Mouse (Mus musculus) retina, postnatal 1 day (tissue): ENCODE measurements around the gene Plagl2.
A peak's percentile ranks its signal among the peaks of the same experiment; 100 is the strongest.
"Not testable (repeated sequence)": the region's sequence is repeated elsewhere in the genome, so short reads cannot be mapped to it uniquely, and the experiment has no call there.

Source experiments
- DNase-seq: peaks from one replicate; pipeline ENCODE4 v3.0.0-alpha.2; 2012

Gene Plagl2

DNA sequence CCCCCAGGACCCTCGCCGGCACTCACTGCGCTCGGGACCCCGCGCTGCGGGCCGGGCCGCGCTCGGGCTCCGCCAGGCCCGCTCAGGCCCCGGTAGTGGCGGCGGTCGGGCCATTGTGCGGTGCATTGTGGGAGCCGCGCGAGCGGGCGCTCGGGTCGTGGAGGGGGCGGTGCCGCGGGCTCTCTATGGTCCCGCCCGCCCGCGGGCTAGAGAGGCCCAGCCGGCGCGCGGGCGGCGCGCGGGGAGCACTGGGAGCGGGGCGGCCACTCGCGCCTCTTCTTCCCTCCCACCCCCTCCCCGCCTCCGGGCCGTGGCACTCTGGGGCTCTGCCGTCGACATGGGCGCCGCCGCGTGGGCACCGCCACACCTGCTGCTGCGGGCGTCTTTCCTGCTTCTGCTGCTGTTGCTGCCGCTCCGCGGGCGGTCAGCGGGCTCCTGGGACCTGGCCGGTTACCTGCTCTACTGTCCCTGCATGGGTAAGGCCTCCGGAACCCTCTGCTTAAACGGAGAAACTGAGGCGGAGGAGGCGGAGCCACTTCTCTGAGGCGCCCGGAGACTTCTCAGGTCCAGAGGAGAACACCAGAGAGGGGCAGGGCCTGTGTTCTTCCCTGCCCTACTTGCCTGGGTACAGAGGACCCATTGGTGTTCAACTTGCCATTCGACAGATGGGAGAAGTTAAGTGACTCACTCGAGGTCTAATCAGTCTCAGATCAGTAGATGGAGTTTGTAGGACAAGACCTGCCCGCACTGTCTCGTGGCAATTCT is at the start of gene Plagl2, which contains the start of gene Pofut1:
Plagl2 (minus strand) TSS at position 177 of the 765 bp plus-strand sequence.
Pofut1 (plus strand) TSS at position 284 of the 765 bp plus-strand sequence.
- DNase-seq, result peak; percentile 95

DNA sequence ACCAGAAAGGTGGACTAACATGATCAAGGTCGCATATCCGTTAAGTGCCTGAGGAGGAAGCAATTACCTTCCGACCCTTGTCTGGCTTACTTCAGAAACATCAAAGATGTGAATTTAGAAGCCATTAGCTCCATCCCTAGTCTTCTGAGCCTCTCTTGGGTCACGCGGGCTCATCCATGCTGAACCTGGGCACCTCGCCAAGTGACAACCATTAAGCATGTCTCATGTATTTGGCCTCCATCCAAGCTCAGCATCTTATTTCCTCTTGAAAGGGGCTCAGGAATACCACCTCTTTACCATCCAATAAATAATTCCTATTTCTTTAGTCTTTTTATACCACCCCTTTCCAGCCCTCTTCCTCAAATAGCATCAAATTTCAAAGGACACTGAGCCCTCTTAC is 46.6 kb upstream of the Plagl2 start:
- peak; percentile 83 for DNase-seq

DNA sequence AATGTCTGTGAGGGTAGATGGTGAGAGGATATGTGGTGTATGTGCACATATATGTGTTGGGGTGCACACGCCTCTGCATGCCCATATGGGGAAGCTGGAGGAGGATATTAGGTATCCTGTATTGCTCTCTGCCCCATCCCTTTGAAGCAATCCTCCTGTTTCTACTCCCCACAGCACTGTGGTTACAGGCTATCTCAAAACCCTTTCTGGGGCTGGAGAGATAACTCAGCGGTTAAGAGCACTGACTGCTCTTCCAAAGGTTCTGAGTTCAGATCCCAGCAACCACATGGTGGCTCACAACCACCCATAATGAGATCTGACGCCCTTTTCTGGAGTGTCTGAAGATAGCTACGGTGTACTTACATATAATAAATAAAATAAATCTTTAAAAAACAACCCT is 45.3 kb upstream of the Plagl2 start:
- DNase-seq, result no peak

DNA sequence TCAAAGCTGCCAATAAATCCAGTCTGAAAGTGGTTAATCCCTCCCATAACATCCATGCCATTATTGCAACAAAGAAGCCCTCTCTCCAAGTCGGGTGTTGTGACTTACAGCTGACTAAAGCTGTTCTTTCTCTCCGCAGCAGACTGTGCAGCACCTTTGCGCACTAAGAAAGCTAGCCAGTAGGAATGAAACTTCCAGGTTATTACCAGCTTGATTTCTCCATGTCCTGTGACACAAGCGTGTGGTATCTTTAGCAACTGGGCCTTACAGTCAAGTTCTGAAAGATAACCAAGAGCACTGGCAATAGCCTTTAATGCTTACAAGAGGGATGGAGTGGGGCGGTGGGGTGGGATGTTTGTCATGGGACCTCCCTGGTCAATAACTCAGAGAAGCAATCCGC is 42.7 kb upstream of the Plagl2 start:
- no peak for DNase-seq

DNA sequence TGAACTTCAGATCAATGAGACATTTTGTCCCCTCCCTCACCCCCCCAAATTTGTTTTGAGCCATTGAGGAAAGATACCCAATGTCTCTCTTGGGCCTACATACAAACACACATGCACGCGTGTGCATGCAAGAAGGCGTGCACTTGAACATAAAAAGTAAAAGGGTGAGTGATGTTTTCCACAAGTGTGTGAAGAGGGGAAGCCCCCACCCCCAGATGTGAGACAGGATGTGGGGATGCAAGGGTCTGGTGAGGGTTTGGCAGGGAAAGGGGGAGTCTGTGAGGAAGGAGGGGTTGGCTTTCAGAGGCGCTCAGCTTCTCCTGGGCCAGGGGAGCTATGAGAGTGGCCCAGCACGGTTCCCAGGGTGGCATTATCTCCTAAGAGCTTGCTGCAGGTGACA is 37.1 kb upstream of the Plagl2 start:
- no peak for DNase-seq

DNA sequence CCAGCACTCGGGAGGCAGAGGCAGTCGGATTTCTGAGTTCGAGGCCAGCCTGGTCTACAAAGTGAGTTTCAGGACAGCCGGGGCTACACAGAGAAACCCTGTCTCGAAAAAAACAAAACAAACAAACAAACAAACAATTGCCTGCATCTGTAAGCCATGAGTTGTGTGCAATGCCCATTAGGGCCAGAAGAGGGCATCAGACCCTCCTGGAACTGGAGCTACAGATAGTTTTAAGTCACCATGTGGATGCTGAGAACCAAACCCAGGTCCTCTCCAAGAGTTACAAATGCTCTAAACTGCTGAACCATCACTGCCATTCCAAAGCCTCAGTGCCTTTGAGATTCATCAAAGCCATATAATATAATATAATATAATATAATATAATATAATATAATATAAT is 35.6 kb upstream of the Plagl2 start:
- not testable (repeated sequence) for DNase-seq

DNA sequence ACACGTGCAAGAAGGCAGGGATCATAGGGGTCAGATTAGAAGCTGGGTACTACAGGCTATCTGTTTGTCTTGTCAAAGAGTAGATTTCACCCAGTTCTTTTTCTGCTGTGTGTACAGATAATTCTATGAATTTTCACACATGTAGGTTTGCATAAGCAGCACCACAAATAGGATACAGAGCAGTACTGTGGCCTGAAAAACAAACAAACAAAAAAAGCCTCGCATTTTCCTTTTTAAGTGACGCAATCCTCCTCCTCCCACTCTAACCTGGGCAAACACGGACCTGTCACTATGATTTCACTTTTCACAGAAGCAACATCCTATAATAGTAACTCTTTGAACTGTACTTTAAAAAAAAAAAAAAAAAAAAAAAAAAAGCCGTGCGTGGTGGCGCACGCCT is 35.2 kb upstream of the Plagl2 start:
- DNase-seq, result no peak

DNA sequence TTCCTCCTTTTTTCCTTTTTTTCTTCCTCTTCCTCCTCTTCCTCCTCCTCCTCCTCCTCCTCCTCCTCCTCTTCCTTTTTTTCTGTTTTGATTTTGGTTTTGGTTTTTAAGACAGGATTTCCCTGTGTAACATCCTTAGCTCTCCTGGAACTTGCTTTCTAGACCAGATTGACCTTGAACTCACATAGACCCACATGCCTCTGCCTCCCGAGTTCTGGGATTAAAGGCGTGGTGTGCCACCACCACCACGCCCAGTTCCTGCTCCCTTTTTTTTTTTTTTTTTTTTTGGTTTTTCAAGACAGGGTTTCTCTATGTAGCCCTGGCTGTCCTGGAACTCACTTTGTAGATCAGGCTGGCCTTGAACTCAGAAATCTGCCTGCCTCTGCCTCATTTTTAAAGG is 34.4 kb upstream of the Plagl2 start:
- not testable (repeated sequence) for DNase-seq

DNA sequence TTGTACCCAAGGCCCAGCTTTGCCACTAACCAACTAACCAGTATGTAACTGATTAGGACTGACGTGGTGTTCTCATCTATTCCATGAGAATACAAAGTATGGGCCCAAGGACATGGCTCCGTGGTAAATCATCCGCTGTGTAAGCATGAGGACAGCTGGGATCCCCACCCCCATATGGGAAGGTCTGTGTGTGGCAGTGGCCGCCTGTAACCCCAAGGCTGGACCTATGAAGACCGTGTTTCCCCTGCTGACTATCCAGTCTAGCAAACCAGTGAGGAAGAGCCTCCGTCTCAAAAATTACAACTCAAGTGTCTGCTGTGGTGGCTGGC is 33.7 kb upstream of the Plagl2 start:
- no peak for DNase-seq

DNA sequence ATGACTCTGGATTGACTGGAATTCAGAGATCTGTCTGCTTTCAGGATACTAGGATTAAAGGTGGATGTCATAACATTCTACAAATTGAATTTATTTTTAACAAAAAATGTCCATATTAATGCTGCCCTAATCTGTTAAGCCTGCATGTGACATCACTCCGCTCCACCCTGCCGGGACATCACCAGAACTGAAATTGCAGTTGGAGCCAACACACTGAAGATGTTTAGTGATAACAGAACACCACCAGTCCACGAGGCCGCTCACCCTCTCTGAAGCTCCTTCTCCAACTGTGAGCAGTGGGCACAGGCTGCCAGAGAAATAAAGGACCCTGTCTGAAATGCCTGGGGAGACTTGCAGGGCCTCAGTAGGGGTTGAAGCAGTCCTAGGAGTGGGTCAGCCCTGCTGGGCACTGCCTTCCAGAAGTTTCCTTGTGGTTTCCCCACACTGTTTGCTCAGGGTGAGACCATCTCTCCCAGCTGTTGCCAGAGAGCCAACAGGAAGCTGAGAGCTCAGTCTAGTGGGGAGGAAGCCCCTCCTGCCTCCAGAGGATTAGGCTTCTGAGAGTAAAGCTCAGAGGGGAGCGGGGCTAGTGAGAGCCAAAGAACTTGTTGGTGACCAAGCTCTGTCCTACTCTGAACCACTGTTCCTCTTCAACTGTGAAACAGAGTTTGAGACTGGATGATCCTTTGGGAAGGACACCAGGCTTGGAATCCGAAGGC is 33.1 kb upstream of the Plagl2 start:
- DNase-seq, result not testable (repeated sequence)

DNA sequence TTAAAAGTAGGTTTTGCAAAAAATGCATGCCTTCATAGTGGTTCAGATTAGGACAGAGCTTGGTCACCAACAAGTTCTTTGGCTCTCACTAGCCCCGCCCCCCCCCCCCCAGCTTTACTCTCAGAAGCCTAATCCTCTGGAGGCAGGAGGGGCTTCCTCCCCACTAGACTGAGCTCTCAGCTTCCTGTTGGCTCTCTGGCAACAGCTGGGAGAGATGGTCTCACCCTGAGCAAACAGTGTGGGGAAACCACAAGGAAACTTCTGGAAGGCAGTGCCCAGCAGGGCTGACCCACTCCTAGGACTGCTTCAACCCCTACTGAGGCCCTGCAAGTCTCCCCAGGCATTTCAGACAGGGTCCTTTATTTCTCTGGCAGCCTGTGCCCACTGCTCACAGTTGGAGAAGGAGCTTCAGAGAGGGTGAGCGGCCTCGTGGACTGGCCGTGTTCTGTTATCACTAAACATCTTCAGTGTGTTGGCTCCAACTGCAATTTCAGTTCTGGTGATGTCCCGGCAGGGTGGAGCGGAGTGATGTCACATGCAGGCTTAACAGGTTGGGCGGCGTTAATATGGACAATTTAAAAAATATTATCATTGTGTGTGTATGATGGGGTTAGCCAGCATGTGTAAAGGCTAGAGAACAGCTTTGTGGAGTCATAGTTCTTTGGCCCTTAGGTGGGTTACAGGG is 29.1 kb upstream of the Plagl2 start:
- DNase-seq, result not testable (repeated sequence)

DNA sequence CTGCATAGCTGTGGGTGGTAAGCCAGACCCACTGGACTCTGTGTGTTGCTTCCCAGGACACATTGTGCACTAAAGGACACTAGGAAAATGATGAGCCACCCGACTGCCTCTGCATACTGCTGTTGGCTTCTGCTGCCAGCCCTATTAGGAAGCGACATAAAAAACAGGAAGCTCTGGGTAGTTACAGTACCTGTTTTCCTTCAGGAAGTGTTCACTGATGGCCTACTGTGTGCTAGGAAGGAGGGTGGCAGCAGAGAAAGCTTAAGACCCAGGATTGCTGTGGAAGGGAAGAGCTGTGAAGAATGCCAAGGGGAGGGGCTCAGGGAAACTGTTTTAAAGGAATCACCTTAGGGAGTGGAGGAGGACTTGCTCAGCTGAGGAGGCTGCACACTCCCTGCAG is 26.1 kb upstream of the Plagl2 start:
- no peak for DNase-seq

DNA sequence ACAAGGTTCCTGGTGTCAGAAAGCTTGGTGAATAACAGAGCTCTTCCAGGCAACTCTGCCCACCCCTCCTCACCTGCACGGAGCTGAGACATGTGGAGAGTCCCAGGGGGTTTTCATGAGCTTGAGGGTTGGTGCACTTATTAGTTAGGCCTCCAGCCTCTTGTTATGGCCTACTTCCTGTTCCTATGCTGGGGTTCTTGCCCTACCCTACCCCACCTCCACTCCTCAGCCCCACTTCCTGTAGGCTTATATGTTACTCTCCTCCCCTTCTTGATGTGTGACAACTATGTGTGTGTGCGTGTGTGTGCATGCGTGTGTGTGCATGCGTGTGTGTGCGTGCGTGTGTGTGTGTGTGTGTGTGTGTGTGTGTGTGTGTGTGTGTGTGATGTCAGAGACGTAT is 21.8 kb upstream of the Plagl2 start:
- DNase-seq, result no peak

DNA sequence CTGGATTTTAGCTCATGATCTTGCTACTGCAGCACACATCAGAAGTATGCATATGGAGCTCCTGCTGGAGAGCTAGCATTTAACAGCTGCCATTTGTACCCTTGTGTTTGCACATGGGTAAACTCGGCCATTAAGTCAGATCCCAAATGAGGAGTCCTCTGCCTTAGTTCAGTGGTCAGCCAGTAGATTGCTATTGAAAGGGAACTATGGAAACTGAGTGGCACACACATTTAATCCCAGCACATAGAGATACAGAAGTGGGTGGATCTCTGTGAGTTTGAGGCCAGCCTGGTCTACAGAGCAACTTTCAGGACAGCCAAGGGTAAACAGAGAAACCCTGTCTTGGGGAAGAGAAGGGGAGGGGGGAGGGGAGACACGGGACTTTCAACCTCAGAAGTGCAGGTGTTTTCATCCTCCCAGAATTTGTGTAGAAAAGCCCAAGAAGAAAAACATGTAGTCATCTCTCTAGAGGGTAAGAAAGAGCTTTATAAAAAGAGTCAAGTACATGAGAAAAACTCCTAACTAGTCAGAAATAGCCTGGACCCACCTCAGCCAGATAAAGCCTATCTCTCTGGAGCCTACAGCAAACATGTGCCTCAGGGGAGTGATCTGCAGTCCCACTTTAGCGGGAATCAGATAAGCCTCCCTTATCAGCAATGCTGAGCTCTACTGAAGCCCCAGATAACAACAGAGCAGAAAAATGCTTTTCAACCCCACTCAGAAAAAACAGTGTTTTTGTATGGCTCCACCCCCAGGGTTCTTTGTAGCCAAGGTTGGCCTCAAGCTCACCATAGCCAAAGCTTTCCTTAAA is 18.8 kb upstream of the Plagl2 start:
- DNase-seq, result no peak

DNA sequence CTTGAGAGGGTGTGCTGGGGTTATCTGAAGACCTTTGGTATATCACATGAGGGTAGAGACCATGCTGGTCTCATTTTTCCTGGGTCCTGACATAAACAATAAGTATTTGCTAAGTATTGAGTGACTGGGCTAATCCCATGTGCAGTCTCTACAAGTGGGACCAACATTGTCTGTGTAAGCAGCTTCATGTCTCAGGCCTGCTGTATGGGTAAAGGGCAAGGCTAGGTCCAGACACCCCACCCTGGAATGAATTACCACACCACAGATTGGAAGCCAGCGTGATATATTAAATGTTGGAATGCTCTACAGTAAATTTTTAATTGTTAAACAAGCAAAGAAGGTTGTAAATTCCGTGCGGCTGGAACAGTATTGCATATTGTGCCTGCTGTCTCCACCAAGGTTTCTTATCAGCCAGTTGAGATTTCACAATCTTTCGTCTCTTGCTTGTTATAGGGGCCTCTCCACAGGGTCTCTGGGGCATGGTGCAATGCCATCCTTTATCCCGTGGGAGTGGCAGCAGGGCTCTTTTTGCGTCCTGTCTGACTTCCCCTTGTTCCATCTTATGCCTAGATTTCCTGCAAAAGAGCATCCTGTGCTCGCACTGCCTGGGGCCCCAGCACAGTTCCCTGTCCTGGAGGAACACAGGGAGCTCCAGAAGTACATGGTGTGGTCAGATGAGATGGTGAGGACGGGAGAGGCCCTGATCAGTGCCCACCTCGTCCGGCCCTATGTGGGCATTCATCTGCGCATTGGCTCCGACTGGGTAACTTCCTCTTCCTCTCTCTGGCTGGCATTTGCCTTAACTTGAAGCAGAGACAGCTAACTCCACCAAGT is 18.0 kb upstream of the Plagl2 start:
- no peak for DNase-seq

DNA sequence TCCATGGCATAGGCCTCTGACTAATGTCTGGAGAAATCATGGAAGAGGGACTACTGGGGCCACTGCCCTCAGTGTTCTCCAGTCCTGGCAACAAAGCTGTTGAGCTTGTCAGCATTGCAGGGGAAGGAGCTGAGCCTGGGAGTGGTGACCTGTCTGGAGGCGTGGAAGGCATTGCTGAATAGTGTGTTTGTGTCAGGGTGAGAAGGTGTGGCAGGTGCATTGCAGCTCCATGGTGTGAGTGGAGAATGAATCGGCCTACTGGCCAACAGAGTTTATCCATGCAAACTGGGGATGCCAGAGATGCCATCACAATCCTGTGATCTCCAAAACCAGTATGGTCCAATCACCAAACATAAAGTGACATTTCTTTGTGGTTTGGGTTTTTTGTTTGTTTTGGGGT is 15.4 kb upstream of the Plagl2 start:
- DNase-seq, result no peak

DNA sequence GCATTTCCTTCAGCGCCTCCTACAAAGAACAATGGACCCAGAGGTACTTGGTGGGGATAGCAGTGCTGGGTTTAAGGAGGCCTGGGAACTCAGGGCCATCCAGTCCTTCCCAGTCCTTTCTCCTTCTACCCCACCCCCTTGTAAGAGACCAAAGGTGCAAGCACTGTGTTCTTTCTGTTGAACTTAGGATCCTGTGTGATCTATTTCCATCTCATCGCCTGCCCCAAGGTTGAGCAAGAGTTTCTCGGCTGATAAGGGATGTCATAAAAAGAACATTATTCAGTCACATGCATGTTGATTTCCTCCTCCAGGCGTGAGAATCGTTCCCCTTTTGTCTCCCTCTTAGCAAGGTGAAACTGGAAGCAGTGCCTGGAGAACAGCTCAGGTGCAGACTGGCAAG is 8.5 kb upstream of the Plagl2 start:
- DNase-seq, result no peak

DNA sequence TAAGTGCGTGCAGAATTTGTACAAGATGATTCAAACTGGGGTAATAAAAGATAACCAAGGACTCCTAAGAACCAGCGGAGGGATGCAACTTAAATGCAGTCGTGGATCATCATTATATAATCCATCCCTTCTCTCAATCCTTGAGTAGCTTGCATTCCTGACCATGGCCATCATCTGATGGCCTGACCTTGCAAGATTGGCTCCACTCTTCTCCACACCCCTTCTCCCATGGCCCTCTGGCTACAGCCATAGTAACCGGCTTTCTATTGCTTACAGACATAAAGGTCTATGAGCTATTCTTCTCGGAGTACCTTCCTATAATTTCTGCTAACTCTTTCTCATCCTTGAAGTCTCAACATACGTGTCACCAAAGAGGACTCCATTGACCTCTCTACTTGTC is 930 bp upstream of the Plagl2 start:
- no peak for DNase-seq

DNA sequence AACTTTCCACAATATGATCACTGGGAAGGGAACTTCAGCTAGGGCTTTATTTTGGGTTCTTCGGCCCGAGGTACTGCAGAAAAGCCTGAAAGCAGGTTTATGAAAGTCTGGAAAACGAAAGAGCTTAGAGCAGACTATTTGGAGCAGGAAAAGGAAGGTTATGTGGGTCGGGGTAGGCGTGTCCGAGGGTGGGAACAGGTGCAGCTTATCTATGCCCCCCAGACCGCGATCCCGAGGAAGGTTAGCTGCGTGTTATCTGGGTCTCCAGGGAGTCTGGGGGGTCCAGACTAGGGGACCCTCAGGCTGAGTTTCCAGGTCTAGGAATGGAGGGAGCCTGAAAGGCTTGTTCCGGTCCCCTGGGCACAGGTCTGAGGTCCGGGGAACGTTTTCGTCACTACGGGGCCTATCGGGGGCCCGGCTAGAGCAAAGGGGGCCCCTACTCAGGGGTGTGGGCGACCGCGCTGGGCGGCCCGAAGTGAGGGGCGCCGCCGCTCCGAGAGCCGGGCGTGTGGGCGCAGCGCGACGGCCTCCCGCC is 458 bp downstream of the Plagl2 start:
- no peak for DNase-seq

DNA sequence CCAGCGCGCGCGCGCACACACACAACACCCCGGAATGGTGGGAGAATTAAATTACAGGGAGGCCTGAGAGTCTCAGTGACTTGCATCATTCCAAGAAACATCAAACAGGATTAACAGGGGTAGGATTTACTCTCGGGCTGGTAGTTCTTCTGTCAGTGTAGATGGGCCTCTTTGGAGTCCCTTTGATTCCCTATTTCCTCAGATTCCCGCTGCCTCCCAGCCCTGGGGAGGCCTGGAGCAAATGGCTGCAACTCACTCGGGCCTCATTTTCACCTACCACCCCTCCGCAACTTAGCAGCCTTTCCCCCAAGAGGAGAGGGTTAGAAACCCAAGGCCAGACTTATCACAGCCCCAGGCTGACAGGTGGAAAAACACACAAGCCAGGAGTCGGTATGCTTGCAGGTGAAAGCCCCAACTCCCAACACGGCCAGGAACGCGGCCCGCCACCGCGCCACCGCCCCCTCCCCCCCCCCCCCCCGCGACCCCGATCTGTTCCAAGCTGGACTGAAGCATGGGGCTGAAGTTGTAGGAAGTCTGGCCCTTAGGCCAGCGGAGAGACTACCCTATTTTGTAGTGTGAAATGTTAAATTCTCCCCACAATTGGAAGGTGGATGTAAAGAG is 1.3 kb downstream of the Plagl2 start:
- DNase-seq, result peak; percentile 50
